Mouse (Mus musculus): ENCODE measurements at regions not wholly inside any gene's neighbourhood (a gene's known extent, or its start where the extent isn't known, plus 50 kb on each side); places are given as distances from the start of the nearest gene placed in this dataset.

DNA sequence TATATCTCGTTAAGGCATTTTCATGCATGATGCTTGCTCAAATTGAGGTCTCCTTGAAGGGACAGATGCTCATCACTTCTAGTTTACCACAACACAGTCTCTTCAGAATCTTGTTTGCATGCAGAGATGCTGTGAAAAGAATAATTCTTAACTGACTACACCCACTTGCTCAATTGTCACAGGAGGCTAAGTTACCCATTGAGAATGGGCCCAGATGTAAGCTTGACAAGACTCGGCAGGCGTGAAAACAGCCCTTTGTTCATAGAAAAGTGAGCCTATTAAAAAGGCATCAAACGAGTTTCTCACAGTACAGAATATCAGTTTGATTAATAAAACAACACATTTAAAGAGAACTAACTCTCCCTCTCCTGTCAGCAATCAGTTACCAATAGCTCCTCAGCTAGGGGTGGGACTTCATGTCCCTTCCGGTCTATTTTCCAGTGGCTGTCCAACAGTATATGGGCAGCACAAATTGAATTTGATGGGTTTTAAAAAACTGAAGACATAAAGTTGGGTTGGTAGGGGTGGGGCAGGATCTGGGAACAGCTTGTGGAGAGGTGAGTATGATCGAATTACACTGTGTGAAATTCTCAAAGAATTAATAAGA lies 180.1 kb upstream of the Pde3a start:
- TF ChIP-seq CTCF (IDR thresholded peaks at IDR 0.05; ENCODE audit: borderline replicate concordance, extremely low read depth, insufficient read depth, insufficient read length), result no peak
- TF ChIP-seq POLR2A (IDR thresholded peaks at IDR 0.05; ENCODE audit: borderline replicate concordance, extremely low read depth, insufficient read depth, insufficient read length, poor library complexity, severe bottlenecking), result no peak
